In genomic region chr6:18220691-18221090, GRCm38 (mm10) we compare ENCODE assay signal across 24 mouse cellular contexts. TPM values are rescaled to one million over a fixed set of nuclear protein-coding genes. Genes with fewer than 3 reads are reported as not detected.
DNase-seq lines count a peak whose midpoint lies in the region; ATAC-seq and TF ChIP-seq lines count a peak whose summit lies in the region.
"Had no signal": no experiment of that assay in that cellular context is flagged by ENCODE, and none has a peak within 500 bp of the region (broad histone marks: within the 10 kb centered on the region; RNA-seq: fewer than 3 reads in every experiment).

No protein-coding gene starts in this region.

- no peak overlapping the region for H3K4me2 ChIP-seq in lung, postnatal 0 days (replicated peaks; ENCODE audit: low read depth, low read length)
- H3K4me2 ChIP-seq: embryonic facial prominence, embryonic 12.5 days; forebrain, embryonic 13.5 days; forebrain, embryonic 15.5 days had no signal

- H3K27ac ChIP-seq in lung, postnatal 0 days (ENCODE audit: low read length) = no peak overlapping the region
- H3K27ac ChIP-seq: embryonic facial prominence, embryonic 10.5 days; embryonic facial prominence, embryonic 12.5 days; forebrain, embryonic 13.5 days; forebrain, embryonic 15.5 days had no signal

- no peak for TF ChIP-seq POLR2A in lung, adult 2 months (IDR thresholded peaks at IDR 0.05; ENCODE audit: borderline replicate concordance, extremely low read depth, low read depth, low read length)

- no peak overlapping the region for H3K4me3 ChIP-seq in lung, postnatal 0 days (ENCODE audit: low read depth, low read length)
- H3K4me3 ChIP-seq in lung, adult 2 months (replicated peaks; ENCODE audit: extremely low read depth, low read depth, low read length) = no peak overlapping the region
- H3K4me3 ChIP-seq: embryonic facial prominence, embryonic 10.5 days; embryonic facial prominence, embryonic 12.5 days; forebrain, embryonic 13.5 days; forebrain, embryonic 15.5 days had no signal

- H3K4me1 ChIP-seq in lung, postnatal 0 days (ENCODE audit: insufficient read depth, low read depth, low read length) = no peaks in the 10 kb centered on the region
- no peaks in the 10 kb centered on the region for H3K4me1 ChIP-seq in lung, adult 2 months (ENCODE audit: control insufficient read depth, insufficient read depth, low read length)
- H3K4me1 ChIP-seq: embryonic facial prominence, embryonic 10.5 days; embryonic facial prominence, embryonic 12.5 days; forebrain, embryonic 13.5 days; forebrain, embryonic 15.5 days had no signal

- no peak for TF ChIP-seq CTCF in lung, postnatal 0 days (IDR thresholded peaks at IDR 0.05)
- TF ChIP-seq CTCF in lung, adult 2 months (IDR thresholded peaks at IDR 0.05; ENCODE audit: insufficient read depth, low read length) = no peak

- H3K9me3 ChIP-seq in lung, postnatal 0 days (ENCODE audit: low read length) = no peaks in the 10 kb centered on the region
- H3K9me3 ChIP-seq: embryonic facial prominence, embryonic 10.5 days; embryonic facial prominence, embryonic 12.5 days; forebrain, embryonic 13.5 days; forebrain, embryonic 15.5 days; G1E had no signal

- no peaks in the 10 kb centered on the region for H3K36me3 ChIP-seq in lung, postnatal 0 days (ENCODE audit: insufficient read depth, low read length)
- H3K36me3 ChIP-seq: embryonic facial prominence, embryonic 10.5 days; embryonic facial prominence, embryonic 12.5 days; forebrain, embryonic 15.5 days; G1E had no signal

- no peak overlapping the region for H3K9ac ChIP-seq in lung, postnatal 0 days (replicated peaks; ENCODE audit: low read depth)
- H3K9ac ChIP-seq: embryonic facial prominence, embryonic 12.5 days; forebrain, embryonic 13.5 days; forebrain, embryonic 15.5 days had no signal

- no peaks in the 10 kb centered on the region for H3K27me3 ChIP-seq in lung, postnatal 0 days (replicated peaks; ENCODE audit: insufficient read depth, low read length)
- H3K27me3 ChIP-seq: CH12.LX; embryonic facial prominence, embryonic 12.5 days; forebrain, embryonic 13.5 days; forebrain, embryonic 15.5 days; Patski had no signal

- 54% methylated on average over 1 of the region's 1 CpGs for WGBS in lung, postnatal 0 days
- WGBS in lung, adult 2 months = 50% methylated on average over 1 of the region's 1 CpGs

- peak; percentile 72 for ATAC-seq in lung, postnatal 0 days
- ATAC-seq: activated CD4-positive, CD25-positive, alpha-beta regulatory T cell, adult 4 months; CD4-positive, CD25-positive, alpha-beta regulatory T cell, adult 4 months; forebrain, embryonic 13.5 days; forebrain, embryonic 15.5 days; Patski had no signal

- TF ChIP-seq EP300 in lung, postnatal 0 days (IDR thresholded peaks at IDR 0.05) = 0 out of 2 replicates have a peak, but pooled peaks have one; percentile 19

- peak; percentile 9 to 32 for DNase-seq in lung, adult 18-20 months
- DNase-seq in lung, postnatal 14 days = no peak
- DNase-seq in lung, postnatal 0 days (ENCODE audit: low spot score) = peak; percentile 70
- DNase-seq in lung, adult 2 months = no peak
- peak; percentile 53 for DNase-seq in lung, postnatal 36 days
- DNase-seq: adrenal gland, adult 8-10 months; adrenal gland, postnatal 14 days; adrenal gland, postnatal 36 days; B cell, adult 2 months; cerebellum, adult 11-12 months; cerebellum, adult 2 months; cerebellum, adult 9-10 months; cerebellum, postnatal 10 days; cerebellum, postnatal 25 days had no signal

RNA-seq across cellular contexts. Expression of gene Cftr, which starts 50.2 kb away (rescaled TPM):
- polyA plus RNA-seq in lung, postnatal 0 days (2015; fragmentation: Nextera tagmentation; extraction: Ambion mirVana) = 6.3 and 7.5 TPM in 2 replicates
- 1.0 and 1.5 TPM in 2 replicates for polyA plus RNA-seq in lung, adult 2 months (2012; rRNA removed)
- polyA plus RNA-seq: activated CD4-positive, CD25-positive, alpha-beta regulatory T cell, adult 4 months; CD4-positive, CD25-positive, alpha-beta regulatory T cell, adult 4 months; forebrain, embryonic 11.5 days; G1E had no signal

Comparison
In these comparisons a context has a peak if more than half of its experiments do, and no peak if none do; other contexts are left out.
1. DNase-seq: peak in lung, adult 18-20 months (2 of 2), lung, postnatal 0 days (single experiment) and lung, postnatal 36 days (single experiment); none in lung, postnatal 14 days (single experiment) and lung, adult 2 months (single experiment).